Mouse (Mus musculus) cortical plate, adult 2 months (tissue): ENCODE results near the gene Disp2. TPM values are rescaled to one million over a fixed set of nuclear protein-coding genes. Genes with fewer than 3 reads are reported as not detected.
A peak's percentile ranks its signal among the peaks of the same experiment; 100 is the strongest.

ENCODE experiments used
- H3K27ac ChIP-seq: fragments of 200-500 bp; 2 replicates; pipeline ENCODE4 v1.5.1; 2012; ENCODE audit warnings: low read length, control low read depth, inconsistent platforms; ENCODE audit not compliant: insufficient read depth
- H3K4me1 ChIP-seq: fragments of 200-500 bp; 2 replicates; pipeline ENCODE4 v1.6.1; 2011; ENCODE audit warnings: low read length; ENCODE audit not compliant: control insufficient read depth, insufficient read depth
- H3K4me3 ChIP-seq: fragments of 200-500 bp; 2 replicates; pipeline ENCODE4 v1.5.1; 2011; ENCODE audit warnings: mild to moderate bottlenecking, low read length, control low read depth; ENCODE audit not compliant: insufficient read depth
- CTCF ChIP-seq: fragments of 200-500 bp; IDR thresholded peaks from 2 replicates; pipeline ENCODE4 v1.5.1; 2011; ENCODE audit warnings: mild to moderate bottlenecking, control low read depth, low read length; ENCODE audit not compliant: insufficient read depth; ENCODE audit errors: extremely low read depth
- POLR2A ChIP-seq: fragments of 200-500 bp; IDR thresholded peaks from 2 replicates; pipeline ENCODE4 v1.6.1; 2011; ENCODE audit warnings: mild to moderate bottlenecking, low read length, control low read depth; ENCODE audit not compliant: insufficient read depth; ENCODE audit errors: extremely low read depth
- polyA plus RNA-seq: library from polyadenylated mRNA; depleted of rRNA; stranded (reverse); fragments of >200 nt; gene quantifications from 2 replicates; pipeline ENCODE4 v1.2.3, GENCODE M21; 2012

The Disp2 gene
- polyA plus RNA-seq, 1 experiment = 128 TPM

DNA sequence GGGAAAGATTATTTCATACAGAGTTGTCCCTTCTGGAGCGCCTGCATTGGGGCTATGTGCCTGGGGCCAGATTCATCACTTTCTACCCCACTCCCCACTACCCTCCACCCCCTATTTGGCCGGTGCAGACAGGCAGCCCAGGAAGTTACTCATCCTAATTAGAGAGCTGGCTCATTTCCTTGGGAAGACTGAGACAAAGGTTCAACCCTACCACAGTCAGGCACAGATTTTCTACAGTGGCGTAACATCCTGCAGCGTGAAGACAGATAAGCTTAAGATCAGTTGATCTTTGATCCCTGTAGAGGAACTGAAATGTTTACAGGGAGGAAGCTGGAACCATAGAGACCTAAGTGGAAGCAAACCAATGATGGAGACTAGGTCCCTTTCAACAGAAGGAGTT is 2.8 kb downstream of the Disp2 start:
- no peak overlapping the region for H3K27ac ChIP-seq
- H3K4me3 ChIP-seq = no peak overlapping the region
- peaks cover 2% of the 10 kb centered on the region for H3K4me1 ChIP-seq
- TF ChIP-seq POLR2A = no peak
- no peak for TF ChIP-seq CTCF

DNA sequence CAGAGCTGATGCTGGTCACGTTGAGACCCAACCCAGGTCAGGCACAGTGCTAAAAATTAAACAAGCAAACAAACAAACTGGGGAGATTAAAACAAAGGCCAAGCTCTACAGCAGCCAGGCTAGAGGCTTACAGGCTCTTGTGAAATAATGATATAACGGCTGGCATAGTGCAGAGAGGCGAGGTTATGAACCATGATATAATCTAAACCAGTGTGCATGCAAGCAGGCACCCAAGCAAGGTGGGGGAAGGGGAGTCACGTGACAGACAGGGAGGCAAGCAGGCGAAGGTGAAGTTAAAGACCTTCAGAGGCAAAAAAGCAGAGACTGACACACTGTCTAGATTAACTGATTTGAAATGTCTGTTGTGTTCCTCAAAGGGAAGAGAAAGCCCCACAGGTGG is 3.6 kb downstream of the Disp2 start:
- H3K4me1 ChIP-seq = peaks cover 2% of the 10 kb centered on the region
- no peak for TF ChIP-seq POLR2A
- TF ChIP-seq CTCF = no peak
- H3K4me3 ChIP-seq = no peak overlapping the region
- H3K27ac ChIP-seq = no peak overlapping the region

DNA sequence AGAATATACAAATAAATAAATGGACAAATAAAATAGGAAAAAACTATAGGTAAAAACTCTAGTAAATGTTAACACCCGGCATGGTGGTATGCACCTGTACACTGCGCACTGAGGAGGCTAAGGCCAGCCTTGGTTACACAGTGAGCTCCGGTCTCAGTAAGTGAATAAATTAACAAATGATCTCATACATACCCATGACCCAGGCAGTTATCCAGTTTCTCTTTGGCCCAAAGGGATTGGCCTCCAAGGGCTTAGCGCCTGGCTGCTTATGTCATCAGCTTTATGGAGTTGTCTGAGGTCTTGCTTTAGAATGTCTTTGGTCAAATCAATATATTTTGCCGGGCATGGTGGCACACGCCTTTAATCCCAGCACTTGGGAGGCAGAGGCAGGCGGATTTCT is 4.1 kb downstream of the Disp2 start:
- Histone ChIP-seq H3K4me3 (no peak overlapping the region), H3K4me1 (peaks cover 2% of the 10 kb centered on the region), H3K27ac (no peak overlapping the region)
- no peak for TF ChIP-seq CTCF
- TF ChIP-seq POLR2A = no peak

GRCm38 (mm10) chr2:118786525-118786924 is 7.0 kb downstream of the Disp2 start:
- no peak overlapping the region for H3K27ac ChIP-seq
- TF ChIP-seq POLR2A (no peak), CTCF (no peak)
- no peak overlapping the region for H3K4me3 ChIP-seq
- H3K4me1 ChIP-seq = no peaks in the 10 kb centered on the region; the same call in 1 of the 2 replicates

- Histone ChIP-seq H3K4me3 (no peak overlapping the region), H3K27ac (no peak overlapping the region), H3K4me1 (no peaks in the 10 kb centered on the region)
- TF ChIP-seq POLR2A (no peak), CTCF (no peak)
Observed at GRCm38 (mm10) chr2:118789501-118789900, 10.0 kb downstream of the Disp2 start.

DNA sequence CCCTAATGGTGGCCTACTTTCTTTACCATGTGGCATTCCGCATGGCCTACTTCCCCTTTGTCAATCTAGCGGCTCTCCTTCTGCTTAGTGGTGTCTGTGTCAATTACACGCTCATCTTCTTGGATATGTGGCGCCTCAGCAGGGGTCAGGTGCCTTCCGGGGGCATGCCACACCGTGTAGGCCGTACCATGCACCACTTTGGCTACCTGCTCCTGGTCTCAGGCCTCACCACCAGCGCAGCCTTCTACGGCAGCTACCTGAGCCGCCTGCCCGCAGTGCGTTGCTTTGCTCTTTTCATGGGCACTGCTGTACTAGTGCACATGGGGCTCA is 10.7 kb downstream of the Disp2 start:
- Histone ChIP-seq H3K27ac (no peak overlapping the region), H3K4me3 (no peak overlapping the region), H3K4me1 (no peaks in the 10 kb centered on the region)
- TF ChIP-seq CTCF (no peak), POLR2A (no peak)

- Histone ChIP-seq H3K27ac (no peak overlapping the region), H3K4me3 (no peak overlapping the region), H3K4me1 (no peaks in the 10 kb centered on the region)
- TF ChIP-seq POLR2A (no peak), CTCF (peak; percentile 41)
Observed at GRCm38 (mm10) chr2:118790551-118791525, 11.3 kb downstream of the Disp2 start.

- Histone ChIP-seq H3K27ac (no peak overlapping the region), H3K4me3 (no peak overlapping the region), H3K4me1 (no peaks in the 10 kb centered on the region)
- TF ChIP-seq POLR2A = no peak
- no peak for TF ChIP-seq CTCF
Observed at GRCm38 (mm10) chr2:118791591-118792258, 12.2 kb downstream of the Disp2 start.

DNA sequence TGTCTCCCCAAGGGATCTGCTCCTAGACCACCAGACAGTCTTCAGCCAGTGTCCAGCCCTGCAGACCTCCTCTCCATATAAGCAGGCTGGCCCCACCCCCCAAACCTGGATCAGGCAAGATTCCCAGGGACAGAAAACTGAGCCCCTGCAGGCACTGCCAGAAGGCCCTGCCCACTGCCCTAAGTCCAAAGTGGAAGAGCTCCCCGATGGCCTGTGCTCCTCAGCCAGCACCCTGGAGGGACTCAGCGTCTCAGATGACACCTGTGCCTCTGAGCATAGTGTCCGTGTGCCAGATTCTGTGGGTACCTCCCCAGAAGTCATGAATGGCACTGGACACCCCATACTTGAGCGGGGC is 12.7 kb downstream of the Disp2 start:
- Histone ChIP-seq H3K4me1 (no peaks in the 10 kb centered on the region), H3K27ac (no peak overlapping the region), H3K4me3 (no peak overlapping the region)
- TF ChIP-seq CTCF = no peak
- no peak for TF ChIP-seq POLR2A

DNA sequence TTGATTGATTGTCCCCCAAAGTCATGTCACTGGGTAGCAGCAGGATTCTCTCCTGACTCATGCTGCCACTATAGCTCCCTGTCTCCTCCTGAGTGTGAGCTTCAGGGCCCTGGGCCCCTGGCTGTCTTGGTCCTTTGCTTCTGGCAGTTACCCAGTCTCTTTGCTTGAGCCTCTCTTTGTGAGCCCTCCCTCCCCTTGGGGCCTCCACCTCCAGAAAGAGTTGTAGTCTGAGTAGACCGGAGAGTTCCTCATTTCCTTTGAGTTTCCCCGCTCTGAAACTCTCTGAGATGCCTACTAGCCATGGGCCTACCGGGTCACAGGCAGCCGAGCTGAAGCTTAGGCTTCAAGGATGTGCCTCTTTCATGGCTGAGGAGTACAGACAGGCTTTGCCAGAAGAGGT is 14.1 kb downstream of the Disp2 start:
- TF ChIP-seq CTCF (no peak), POLR2A (no peak)
- H3K4me1 ChIP-seq = no peaks in the 10 kb centered on the region
- no peak overlapping the region for H3K27ac ChIP-seq
- no peak overlapping the region for H3K4me3 ChIP-seq
